In genomic region chr16:93013256-93013655, GRCm38 (mm10) we compare ENCODE assay signal across 19 mouse cellular contexts.
DNase-seq lines count a peak whose midpoint lies in the region; ATAC-seq lines count a peak whose summit lies in the region.
"Had no signal": no experiment of that assay in that cellular context is flagged by ENCODE, and none has a peak within 500 bp of the region (broad histone marks: within the 10 kb centered on the region; RNA-seq: fewer than 3 reads in every experiment).

No protein-coding gene starts in this region.

- no peak overlapping the region for H3K27ac ChIP-seq in lung, embryonic 16.5 days (ENCODE audit: low read length)
- H3K27ac ChIP-seq in liver, embryonic 11.5 days (ENCODE audit: low read depth, low read length), result no peak overlapping the region
- H3K27ac ChIP-seq: embryonic facial prominence, embryonic 12.5 days; forebrain, embryonic 12.5 days; heart, embryonic 10.5 days; hindbrain, embryonic 14.5 days; intestine, embryonic 15.5 days had no signal

- peak; percentile 10; the same call in 1 of the 2 replicates for ATAC-seq in lung, embryonic 16.5 days (ENCODE audit: low read depth)
- ATAC-seq in megakaryocyte progenitor cell, adult 5-6 weeks (replicated peaks; ENCODE audit: poor library complexity), result 0 out of 2 replicates have a peak, but pooled peaks have one; percentile 26
- ATAC-seq in liver, embryonic 11.5 days (replicated peaks; ENCODE audit: low FRiP score), result no peak
- ATAC-seq: forebrain, embryonic 16.5 days had no signal

- WGBS in lung, embryonic 16.5 days, result 63% methylated on average over 7 of the region's 7 CpGs
- WGBS in liver, embryonic 11.5 days, result 83% methylated on average over 7 of the region's 7 CpGs

- H3K9ac ChIP-seq in lung, embryonic 16.5 days (ENCODE audit: low read length), result no peak overlapping the region
- no peak overlapping the region for H3K9ac ChIP-seq in liver, embryonic 11.5 days (ENCODE audit: low read depth, low read length)
- H3K9ac ChIP-seq: embryonic facial prominence, embryonic 12.5 days; forebrain, embryonic 12.5 days; hindbrain, embryonic 14.5 days; intestine, embryonic 15.5 days had no signal

- no peak overlapping the region for H3K4me2 ChIP-seq in lung, embryonic 16.5 days (ENCODE audit: low read depth, low read length)
- H3K4me2 ChIP-seq in liver, embryonic 11.5 days, result no peak overlapping the region
- H3K4me2 ChIP-seq: embryonic facial prominence, embryonic 12.5 days; forebrain, embryonic 12.5 days; hindbrain, embryonic 14.5 days; intestine, embryonic 15.5 days had no signal

- DNase-seq in adrenal gland, adult 2 months, result peak; percentile 41
- no peak for DNase-seq in adrenal gland, adult 18-20 months (ENCODE audit: low spot score in 2 of 2)
- no peak for DNase-seq in lung, postnatal 4 days
- DNase-seq in NIH3T3 (ENCODE audit: low read depth), result peak; percentile 50
- DNase-seq in liver, embryonic 11.5 days (ENCODE audit: low spot score), result no peak
- DNase-seq: cerebellum, adult 11 months; cerebellum, adult 9-10 months; cerebellum, postnatal 25 days; gastrocnemius, postnatal 10 days; heart, postnatal 10 days had no signal

- no peaks in the 10 kb centered on the region for H3K4me1 ChIP-seq in lung, embryonic 16.5 days (replicated peaks; ENCODE audit: control insufficient read depth, insufficient read depth, low read length)
- no peaks in the 10 kb centered on the region for H3K4me1 ChIP-seq in liver, embryonic 11.5 days (replicated peaks; ENCODE audit: control insufficient read depth, insufficient read depth, low read length)
- H3K4me1 ChIP-seq: forebrain, embryonic 12.5 days; heart, embryonic 10.5 days; intestine, embryonic 15.5 days had no signal

- no peak overlapping the region for H3K4me3 ChIP-seq in lung, embryonic 16.5 days (ENCODE audit: low read length)
- no peak overlapping the region for H3K4me3 ChIP-seq in liver, embryonic 11.5 days (ENCODE audit: low read depth, low read length)
- H3K4me3 ChIP-seq: embryonic facial prominence, embryonic 12.5 days; forebrain, embryonic 12.5 days; heart, embryonic 10.5 days; intestine, embryonic 15.5 days had no signal

- H3K9me3 ChIP-seq in lung, embryonic 16.5 days (ENCODE audit: control insufficient read depth, low read length), result no peaks in the 10 kb centered on the region
- peaks cover 3% of the 10 kb centered on the region; the same call in 1 of the 2 replicates for H3K9me3 ChIP-seq in liver, embryonic 11.5 days (ENCODE audit: control insufficient read depth, low read length)
- H3K9me3 ChIP-seq: embryonic facial prominence, embryonic 12.5 days; forebrain, embryonic 12.5 days; heart, embryonic 10.5 days; intestine, embryonic 15.5 days had no signal

- no peaks in the 10 kb centered on the region for H3K36me3 ChIP-seq in lung, embryonic 16.5 days (ENCODE audit: control insufficient read depth, insufficient read depth, low read length)
- H3K36me3 ChIP-seq in liver, embryonic 11.5 days (ENCODE audit: control insufficient read depth, insufficient read depth, low read length), result no peaks in the 10 kb centered on the region
- H3K36me3 ChIP-seq: embryonic facial prominence, embryonic 12.5 days; forebrain, embryonic 12.5 days; heart, embryonic 10.5 days; intestine, embryonic 15.5 days had no signal

- H3K27me3 ChIP-seq in lung, embryonic 16.5 days (ENCODE audit: control insufficient read depth, insufficient read depth, low read depth, low read length), result no peaks in the 10 kb centered on the region
- no peaks in the 10 kb centered on the region; the same call in 1 of the 2 replicates for H3K27me3 ChIP-seq in liver, embryonic 11.5 days (replicated peaks; ENCODE audit: control insufficient read depth, insufficient read depth, low read length)
- H3K27me3 ChIP-seq: CH12.LX; embryonic facial prominence, embryonic 12.5 days had no signal

Comparison
In these comparisons a context has a peak if more than half of its experiments do, and no peak if none do; other contexts are left out.
1. DNase-seq: peak in adrenal gland, adult 2 months (single experiment) and NIH3T3 (single experiment); none in adrenal gland, adult 18-20 months (0 of 2), lung, postnatal 4 days (0 of 2) and liver, embryonic 11.5 days (single experiment).